Mouse (Mus musculus): ENCODE results near the gene Mosmo.

- TF ChIP-seq POLR2A (IDR thresholded peaks at IDR 0.05; ENCODE audit: borderline replicate concordance, extremely low read depth, insufficient read depth, insufficient read length, poor library complexity, severe bottlenecking) (no peak), CTCF (IDR thresholded peaks at IDR 0.05; ENCODE audit: borderline replicate concordance, extremely low read depth, insufficient read depth, insufficient read length) (no peak)
These were observed 90.0 kb downstream of the Mosmo start for GRCm38 (mm10) chr7:120767369-120767768.
